Mouse (Mus musculus) spleen, postnatal 4 days (tissue): ENCODE data around the gene Pdpr.
"Not testable (repeated sequence)": the region's sequence is repeated elsewhere in the genome, so short reads cannot be mapped to it uniquely, and the experiment has no call there.

Experiments used
- DNase-seq, 2 experiments: peaks; one replicate each; pipeline ENCODE4 v3.0.0; 2022; ENCODE audit warnings: low spot score in 2 of 2

Pdpr gene

DNA sequence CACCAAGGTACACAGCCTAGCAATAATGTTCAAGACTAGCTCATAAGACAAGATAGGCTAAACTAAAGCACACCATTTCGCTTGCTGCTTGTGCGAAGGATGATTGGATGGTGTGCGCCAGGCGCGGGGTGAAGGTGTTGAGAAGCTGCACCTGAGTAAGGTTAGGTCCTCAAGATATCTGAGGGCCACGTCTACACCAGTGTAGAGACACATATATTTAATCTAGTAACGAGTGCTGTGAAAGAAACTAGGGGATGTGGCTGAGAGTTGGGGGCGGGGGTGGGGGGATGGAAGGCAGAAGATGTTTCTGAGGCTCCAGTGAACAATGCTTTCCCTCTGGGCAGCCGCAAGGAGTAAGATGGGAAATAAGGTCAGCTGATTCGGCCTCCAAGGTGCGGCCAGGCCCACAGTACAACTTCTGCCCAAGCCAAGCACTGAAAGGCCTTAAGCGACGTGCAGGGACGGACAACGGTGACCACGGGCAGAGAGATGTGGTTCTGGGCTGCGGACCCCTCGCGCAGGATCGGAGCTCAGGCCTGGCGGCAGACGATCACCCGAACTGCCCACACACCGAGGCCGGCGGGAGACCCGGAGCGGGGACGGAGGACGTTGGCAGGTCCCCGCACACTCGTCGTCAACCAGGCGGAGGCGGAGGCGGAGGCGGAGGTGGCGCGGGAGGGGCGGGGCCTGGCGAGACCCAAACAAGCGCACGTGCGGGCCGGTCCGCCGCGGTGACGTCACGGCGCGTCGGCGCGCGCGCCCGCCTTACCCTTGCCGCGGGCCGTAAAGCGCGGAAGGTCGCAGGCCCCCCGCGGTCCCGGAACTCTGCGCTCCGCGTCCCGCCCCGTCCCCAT, at the start of gene Pdpr:
Pdpr (plus strand) TSS at position 766 of the 854 bp plus-strand sequence.
- peak; percentile 91 to 95 for DNase-seq

DNA sequence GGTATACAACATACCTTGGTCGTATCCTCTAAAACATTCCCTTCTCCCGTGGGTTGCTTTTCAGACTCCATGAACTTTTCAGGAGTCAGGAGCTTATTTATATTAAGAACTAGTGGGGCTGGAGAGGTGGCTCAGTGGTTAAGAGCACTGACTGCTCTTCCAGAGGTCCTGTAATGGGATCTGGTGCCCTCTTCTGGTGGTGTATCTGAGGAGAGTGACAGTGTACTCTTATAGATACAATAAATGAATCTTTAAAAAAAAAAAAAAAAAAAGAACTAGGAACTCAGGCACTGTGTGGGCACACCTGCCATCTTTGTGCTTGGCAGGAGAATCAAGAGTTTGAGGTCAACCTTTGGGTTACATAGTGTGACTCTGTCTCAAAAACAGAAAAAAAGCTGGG, 45.7 kb upstream of the Pdpr start:
- DNase-seq, result no peak

DNA sequence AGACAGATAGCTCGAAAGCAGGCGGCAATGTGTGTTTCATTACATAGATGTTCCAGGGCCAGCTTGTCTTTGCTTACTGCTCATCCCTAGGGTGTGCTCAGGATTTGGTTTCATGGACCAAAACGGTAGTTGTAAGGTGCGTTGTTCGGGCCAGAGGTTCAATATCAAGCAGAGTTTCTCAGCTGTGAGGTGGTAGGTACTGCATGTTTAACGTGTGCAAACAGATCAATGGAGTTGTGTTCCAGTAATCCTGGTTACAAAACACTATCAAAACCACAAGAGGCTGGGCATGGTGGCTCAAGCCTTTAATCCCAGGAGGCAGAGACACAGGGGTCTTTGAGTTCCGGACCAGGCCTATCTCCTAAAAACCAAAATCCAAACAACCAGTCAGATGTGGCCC, 45.3 kb upstream of the Pdpr start:
- no peak for DNase-seq

DNA sequence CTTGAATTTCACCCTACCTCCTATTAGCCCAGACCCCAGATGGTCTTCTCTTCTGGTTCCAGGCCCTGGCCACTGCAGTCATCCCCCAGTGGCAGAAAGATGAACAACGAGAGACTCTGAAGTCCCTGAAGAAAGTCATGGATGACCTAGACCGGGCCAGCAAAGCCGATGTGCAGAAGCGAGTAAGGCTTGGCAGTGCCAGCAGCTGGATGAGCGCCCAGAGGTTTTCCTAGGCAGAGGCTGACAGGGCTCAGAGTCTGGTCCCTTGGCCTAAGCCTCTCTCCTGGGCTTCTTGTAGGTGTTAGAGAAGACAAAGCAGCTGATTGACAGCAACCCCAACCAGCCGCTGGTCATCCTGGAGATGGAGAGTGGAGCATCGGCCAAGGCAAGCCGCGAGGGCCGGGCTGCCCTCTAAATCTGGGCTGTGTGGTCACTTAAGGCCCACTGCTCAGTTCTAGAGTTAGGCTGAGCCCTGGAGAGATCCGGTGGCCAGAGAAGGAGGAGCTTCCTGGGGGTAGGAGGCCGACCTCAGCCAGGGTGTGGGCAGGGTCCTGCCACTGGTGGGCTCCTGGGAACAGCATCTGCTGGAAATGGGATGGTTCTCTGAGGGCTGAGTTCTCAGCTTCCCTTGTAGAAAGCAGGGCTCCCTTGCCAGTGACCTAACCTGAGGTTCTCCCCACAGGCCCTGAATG, 40.5 kb upstream of the Pdpr start:
- peak in 1 of 2 experiments; percentile 55 for DNase-seq

DNA sequence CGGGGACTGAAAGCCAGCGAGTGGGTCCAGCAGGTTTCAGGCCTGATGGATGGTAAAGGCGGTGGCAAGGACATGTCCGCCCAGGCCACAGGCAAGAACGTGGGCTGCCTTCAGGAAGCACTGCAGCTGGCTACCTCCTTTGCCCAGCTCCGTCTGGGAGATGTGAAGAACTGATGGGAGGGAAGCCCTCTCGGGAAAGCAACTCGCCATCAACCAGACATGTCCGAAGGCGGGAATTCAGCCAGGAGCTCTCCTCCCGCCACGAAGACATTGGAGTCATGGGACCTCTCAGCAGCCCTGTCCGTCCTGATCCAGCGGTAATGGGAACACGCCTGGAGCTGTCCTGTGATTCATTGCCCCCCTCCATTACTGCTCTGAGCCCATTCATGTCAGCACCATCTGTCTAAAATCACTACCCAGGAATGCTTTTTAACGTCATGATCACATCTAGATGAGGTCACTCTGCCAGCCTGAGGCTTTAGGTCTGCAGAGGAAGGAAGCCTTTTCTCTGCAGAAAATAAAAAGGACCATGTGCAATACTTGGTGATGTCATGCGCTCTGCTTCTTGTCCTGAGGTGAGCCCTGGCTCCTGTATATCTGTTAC, 39.3 kb upstream of the Pdpr start:
- DNase-seq, result peak in 1 of 2 experiments; percentile 57

DNA sequence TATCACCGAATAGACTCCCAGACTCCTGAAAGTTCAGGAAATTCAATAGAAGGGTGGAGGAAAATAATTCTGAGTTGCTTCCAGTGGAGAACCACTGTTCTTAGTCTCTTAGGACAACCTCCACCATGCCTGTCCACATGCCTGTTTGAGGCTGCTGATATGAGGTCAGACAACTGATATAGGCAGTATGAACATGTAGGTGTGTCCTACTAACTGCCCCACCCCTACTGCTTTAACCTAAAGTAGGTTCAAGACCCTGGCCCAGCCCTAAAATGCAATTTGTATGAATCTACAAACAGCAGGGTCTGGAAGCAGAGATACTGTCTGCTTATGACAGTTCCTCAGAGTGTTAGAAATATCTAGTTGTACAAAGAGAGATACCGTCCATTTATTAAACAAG, 38.8 kb upstream of the Pdpr start:
- no peak for DNase-seq

DNA sequence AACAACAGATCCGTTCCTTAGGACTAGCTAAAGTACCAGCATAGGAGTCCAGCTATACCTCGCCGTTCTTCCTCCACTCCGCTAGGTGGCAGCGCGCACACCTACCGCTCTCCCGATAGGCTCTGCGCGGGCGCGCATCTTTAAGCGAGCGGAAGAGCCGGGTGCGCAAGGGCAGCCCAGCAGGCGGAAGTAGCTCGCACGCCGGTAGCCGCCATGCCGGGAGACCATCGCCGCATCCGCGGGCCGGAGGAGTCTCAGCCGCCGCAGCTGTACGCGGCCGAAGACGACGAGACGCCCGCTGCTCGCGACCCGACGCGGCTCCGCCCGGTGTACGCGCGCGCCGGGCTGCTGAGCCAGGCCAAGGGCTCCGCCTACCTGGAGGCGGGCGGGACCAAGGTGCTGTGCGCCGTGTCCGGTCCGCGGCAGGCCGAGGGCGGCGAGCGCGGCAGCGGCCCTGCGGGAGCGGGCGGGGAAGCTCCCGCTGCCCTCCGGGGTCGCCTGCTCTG, 38.2 kb upstream of the Pdpr start, which contains the start of gene Exosc6:
Exosc6 (plus strand) TSS at position 182 of the 506 bp plus-strand sequence.
- peak; percentile 89 to 95 for DNase-seq

DNA sequence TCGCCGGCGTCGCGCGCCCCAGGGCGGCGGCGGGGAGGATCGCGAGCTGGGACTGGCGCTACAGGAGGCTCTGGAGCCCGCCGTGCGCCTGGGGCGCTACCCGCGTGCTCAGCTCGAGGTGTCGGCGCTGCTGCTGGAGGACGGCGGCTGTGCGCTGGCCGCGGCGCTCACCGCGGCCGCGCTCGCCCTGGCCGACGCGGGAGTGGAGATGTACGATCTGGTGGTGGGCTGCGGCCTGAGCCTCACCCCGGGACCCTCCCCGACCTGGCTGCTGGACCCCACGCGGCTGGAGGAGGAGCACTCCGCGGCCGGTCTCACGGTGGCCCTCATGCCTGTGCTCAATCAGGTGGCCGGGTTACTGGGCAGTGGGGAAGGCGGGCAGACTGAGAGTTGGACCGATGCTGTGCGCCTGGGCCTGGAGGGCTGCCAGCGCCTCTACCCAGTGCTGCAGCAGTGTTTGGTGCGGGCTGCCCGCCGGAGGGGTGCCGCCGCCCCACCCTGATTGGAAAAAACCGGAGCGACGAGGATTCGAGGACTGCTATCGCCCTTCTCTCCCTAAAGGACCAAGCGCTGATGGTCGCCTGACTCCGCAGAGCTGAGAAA, 37.6 kb upstream of the Pdpr start:
- DNase-seq, result peak; percentile 44 to 77

DNA sequence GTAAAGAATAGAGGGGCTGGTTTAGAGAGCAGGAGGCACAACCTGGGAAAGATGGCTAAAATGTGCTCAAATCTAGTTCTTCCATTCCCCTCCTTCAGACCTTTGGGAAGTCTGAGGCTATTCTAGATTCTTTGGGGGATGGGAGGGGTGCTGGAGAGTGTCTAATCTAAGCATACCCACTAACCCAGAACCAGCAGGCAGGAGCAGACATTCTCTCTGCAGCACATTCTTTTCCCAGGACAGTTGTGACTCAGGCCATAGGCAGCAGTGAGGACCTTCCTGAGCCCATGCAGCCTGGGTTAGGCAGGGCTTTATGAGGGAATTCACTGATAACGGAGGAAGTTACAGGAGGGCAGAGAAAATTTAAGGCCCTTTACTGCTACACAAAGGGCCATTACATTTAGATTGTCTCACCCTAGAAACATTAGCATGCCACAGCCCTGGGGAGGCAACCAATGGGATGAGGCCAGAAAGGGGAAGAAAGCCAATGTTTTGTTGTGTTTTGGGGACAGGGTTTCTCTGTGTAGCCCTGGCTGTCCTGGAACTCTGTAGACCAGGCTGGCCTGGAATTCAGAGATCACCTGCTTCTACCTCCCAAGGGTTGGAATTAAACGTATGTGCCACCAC, 35.4 kb upstream of the Pdpr start:
- no peak for DNase-seq

DNA sequence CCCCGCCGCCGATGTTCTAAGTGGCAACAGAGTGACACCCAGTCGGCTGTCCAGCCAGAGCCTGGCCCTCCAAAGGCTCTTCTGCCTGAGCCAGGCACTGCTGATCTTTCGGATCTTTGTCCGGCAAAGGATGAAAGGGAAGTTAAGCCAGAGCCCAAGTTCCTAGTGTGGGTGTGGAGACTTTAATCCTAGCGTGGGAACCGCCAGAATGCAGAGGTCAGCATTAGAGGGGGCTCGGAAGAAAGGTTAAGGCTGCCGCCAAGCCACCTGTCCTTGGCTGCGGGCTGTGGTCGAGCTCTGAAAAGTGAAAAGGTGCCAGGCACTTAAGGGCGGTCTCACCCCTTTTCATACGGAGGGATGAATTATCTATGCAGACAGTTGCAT, 32.8 kb upstream of the Pdpr start:
- no peak for DNase-seq

DNA sequence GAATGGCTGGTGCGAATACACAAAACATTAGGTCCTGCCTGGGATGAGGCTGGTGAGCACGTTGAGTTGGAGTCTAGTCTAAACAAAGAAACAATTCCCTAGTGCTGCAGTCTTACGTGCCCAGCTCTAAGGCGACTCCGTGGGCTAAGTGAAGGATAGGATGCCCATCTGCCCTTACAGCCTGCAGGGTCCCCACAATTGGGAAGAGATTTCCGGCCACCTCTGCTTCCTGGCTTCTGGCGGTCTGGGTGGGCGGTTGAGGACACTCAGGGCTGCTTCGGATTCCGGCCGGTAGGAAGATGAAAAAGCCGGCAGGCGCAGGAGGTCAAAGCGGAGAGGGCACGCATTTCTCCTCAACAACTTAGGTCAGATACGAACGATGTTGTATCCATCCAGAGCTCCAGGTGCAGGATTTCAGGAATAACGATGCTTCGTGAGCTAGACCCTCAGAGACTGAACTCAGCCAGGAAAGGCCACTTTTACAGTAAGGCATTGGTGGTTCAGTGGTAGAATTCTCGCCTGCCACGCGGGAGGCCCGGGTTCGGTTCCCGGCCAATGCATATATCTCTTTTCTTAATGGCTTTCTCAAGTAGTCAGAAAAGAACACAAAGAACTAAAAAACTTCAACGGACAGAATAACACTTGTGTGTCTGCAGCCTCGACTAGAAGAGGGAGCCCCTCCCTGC, 32.2 kb upstream of the Pdpr start:
- peak; percentile 83 to 94 for DNase-seq

DNA sequence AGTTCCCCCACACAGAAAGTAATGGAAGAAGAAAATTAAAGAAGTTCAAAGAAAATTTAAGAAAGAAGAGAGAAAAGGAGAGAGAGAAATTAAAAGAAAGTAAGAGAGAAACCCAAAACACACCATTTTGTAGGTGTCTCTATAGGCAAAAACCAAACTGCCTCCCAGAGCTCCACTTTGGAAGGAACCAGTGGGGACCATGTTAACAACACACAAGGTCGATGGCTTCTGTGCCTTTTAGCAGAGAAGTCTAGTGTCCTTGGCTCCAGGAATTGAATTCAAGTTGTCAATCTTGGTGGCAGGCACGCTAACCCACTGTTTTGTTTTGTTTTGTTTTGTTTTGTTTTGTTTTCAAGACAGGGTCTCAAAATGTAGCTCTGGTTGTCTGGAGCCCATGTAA, 31.5 kb upstream of the Pdpr start:
- no peak for DNase-seq

DNA sequence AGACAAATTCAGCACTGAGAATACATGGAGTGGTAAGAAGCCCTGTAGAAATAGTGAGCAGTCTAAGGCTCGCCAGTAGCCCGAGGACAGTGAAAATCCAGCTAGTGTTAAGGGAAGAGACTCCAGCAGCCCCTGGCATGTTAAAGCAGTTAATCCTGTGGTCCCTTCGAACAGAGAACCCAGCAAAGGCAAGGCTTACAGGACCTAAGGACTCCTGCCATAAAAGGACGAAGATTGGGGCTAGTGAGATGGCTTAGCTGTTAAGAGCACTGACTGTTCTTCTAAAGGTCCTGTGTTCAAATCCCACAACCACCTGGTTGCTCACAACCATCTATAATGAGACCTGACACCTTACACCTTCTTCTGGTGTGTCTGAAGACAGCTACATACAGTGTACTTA, 28.1 kb upstream of the Pdpr start:
- DNase-seq, result no peak

DNA sequence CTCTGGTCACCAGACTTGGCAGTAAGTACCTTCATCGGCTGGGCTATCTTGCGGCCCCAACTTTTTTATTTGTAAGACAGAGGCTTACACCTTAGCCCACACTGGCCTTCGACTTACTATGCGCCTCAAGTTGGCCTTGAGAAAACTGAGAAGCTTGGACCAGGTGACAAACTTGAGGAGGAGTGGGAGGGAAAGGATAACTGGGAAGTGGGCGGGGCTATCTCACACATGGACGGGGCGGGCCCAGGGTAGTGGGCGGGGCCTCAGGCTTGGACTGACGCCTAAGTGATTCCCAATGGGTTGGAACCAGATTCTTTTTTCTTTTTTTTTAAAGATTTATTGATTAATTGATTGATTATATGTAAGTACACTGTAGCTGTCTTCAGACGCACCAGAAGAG, 27.0 kb upstream of the Pdpr start:
- DNase-seq, result peak in 1 of 2 experiments; percentile 54

DNA sequence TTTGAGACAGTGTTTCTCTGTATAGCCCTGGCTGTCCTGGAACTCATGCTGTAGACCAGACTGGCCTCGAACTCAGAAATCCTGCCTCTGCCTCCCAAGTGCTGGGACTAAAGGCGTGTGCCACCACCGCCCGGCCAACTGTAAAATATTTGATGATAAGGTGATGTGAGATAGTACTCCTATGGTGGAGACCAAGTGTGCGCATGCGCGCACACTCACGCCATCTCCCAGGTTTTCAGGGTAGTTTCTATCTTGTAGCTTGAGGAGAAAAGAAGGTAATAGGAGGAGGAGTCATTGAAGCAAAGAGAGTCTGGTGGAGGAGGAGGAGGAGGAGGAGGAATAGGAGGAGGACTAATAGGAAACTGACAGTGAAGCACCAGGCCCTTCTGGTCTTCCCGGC, 25.8 kb upstream of the Pdpr start:
- DNase-seq, result not testable (repeated sequence)

DNA sequence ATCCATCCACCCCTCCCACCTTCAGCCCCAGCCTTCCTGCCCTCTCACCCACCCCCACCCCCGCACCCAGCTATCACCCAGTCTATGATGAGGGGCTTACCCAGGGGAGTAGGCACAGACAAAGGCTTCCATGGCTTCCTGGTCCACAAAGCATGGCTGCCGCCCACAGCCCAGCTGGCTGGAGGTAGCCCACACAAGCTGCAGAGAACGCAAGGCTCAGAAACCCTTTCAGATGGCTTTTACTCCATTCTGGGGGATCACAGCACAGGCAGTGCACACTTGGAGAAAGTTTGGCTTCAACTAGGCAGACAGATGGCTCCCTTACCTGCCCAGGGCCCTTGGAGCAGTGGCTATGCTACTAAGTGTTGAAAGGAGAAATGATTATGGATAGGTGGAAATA, 18.5 kb upstream of the Pdpr start:
- DNase-seq, result no peak

DNA sequence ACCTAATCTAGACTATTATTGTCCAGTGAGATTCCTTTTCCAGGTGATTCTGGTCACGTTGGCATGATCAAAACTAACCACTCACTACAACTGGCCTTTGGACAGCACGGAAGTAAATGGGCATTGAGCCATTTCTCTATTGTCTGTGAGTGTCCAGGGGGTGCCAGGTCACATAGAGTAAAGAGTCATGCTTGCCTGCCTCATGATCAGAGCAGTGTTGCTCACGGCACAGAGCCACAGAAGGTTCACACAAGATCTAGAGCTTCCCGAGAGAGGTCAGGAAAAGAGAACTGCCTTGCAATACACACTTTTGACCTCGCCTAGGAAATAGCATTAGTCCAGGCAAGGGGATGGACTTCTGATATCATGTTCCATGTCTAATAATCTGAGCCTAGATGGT, 15.0 kb upstream of the Pdpr start:
- DNase-seq, result no peak

DNA sequence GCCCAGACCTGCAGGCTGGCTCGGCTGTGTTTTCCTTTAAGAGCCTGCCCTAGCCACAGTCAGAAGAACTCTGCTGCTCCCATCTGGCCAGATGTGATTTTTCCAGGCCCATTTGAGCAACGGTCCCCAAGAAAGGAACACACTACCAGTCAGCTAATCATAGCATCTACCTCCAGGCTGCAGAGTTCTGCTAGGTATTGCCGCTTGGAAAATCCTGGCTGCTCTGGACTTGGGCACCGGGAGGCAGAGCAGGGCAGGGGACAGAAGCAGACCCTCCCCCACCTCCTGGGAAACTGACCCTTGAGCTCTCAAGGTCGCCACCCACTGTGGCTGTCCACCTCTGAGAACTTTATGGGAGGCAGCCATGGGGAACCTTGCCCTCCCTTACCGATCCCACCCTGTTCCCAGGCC, 14.6 kb upstream of the Pdpr start:
- no peak for DNase-seq

DNA sequence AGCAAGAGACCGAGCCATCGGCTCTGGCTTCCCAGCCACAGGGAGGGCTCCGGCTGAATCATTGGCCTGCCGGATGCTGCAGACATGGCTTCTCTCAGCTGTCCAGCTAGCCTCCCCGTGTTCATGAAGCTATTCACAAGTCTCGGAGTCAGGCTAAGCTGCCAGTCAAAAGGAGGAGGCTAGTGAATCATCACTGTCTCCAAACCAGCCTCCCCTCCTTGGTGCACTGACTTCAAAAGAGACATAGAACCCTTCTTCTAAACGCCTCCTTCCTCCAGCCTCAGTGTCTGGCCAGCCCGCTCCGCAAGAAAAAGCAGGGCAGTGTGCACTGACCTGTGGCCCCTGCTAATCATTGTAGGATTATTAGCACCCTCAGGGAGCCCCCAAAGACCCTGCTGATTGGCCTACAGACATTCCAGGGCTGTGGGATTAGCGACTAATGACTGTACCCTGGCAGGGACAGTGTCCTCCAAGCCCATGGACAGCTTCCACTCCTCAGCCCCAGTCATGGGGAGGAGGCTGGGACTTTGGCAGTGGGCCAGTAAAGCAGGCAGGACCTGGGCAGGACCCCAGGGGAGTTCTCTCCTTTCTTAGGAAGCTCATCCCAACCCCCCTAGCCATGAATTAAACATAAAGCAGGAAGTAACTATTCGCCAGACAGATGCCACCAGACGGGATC, 12.7 kb upstream of the Pdpr start:
- no peak for DNase-seq

DNA sequence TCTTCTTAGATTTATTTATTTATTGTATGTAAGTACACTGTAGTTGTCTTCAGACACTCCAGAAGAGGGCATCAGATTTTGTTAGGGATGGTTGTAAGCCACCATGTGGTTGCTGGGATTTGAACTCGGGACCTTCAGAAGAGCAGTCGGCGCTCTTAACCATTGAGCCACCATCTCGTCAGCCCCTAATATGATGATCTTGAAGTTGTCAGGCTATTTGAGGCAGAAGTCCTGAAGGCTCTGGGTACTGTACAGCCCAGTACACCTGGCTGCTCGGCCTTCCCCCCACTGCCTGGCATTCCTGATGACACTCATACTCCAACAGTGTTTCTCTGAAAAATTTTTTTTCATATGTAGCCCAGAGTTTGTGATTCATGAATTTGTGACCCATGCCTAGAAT, 10.5 kb upstream of the Pdpr start:
- not testable (repeated sequence) for DNase-seq
